Comparison of ENCODE assay signal across 9 mouse cellular contexts in the genomic region with DNA sequence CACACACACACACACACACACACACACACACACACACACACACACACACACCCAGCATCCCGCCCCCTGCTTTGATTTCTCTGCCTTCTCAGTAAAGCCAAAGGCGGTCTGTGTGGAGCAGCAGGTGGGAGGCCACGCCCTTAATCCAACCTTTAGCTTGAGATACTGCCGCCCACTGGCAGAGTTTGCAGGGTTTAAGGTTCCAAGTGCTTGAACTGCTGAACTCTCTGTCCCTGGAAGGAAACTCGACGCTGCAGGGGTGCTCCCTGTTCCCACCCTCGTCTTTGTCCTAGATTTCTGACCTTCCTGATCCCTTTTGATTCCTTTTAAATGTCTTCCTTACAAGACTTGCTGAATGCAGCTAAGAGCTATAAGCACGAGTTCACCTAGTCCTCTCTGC. TPM values are rescaled to one million over a fixed set of nuclear protein-coding genes. Genes with fewer than 3 reads are reported as not detected.
DNase-seq lines count a peak whose midpoint lies in the region; TF ChIP-seq lines count a peak whose summit lies in the region.
"Had no signal": no experiment of that assay in that cellular context is flagged by ENCODE, and none has a peak within 500 bp of the region (broad histone marks: within the 10 kb centered on the region; RNA-seq: fewer than 3 reads in every experiment).

No protein-coding gene starts in this region.

- no peak overlapping the region for H3K4me3 ChIP-seq in layer of hippocampus, adult 2 months
- H3K4me3 ChIP-seq: megakaryocyte, embryonic 14.5 days had no signal

- no peak; the same call in 1 of the 2 replicates for TF ChIP-seq CTCF in layer of hippocampus, adult 2 months (conservative IDR thresholded peaks at IDR 0.05)

- no peak for DNase-seq in layer of hippocampus, adult 2 months (ENCODE audit: low spot score in 2 of 2)
- no peak for DNase-seq in layer of hippocampus, postnatal 14 days (ENCODE audit: low spot score in 2 of 2)
- peak; percentile 66 for DNase-seq in embryo, embryonic 10 days (ENCODE audit: low spot score)
- DNase-seq in kidney, postnatal 14 days, result peak; percentile 71
- DNase-seq in thymus, postnatal 0 days (ENCODE audit: low spot score), result peak; percentile 62
- no peak for DNase-seq in urinary bladder, postnatal 4 days (ENCODE audit: low spot score in 2 of 2)
- DNase-seq in ovary, postnatal 10 days (ENCODE audit: low spot score), result no peak
- no peak for DNase-seq in cerebellum, adult 11 months

- H3K27ac ChIP-seq in layer of hippocampus, adult 2 months, result peak overlapping the region; percentile 57; the same call in 1 of the 2 replicates

RNA-seq across cellular contexts. Expression of a gene that starts 44.9 kb away (rescaled TPM):
- total RNA-seq in layer of hippocampus, adult 2 months (2021), result 10 to 100 TPM; 13.1 to 15.2 TPM
- total RNA-seq in layer of hippocampus, postnatal 14 days (2021), result 10 to 100 TPM; 12.8 to 17.0 TPM
- polyA plus RNA-seq in thymus, postnatal 0 days (2015; fragmentation: Nextera tagmentation; extraction: Ambion mirVana), result 70.5 and 73.5 TPM in 2 replicates

RNA-seq across cellular contexts. Expression of a gene that starts 45.6 kb away (rescaled TPM):
- 1 to 10 TPM; 5.2 to 7.4 TPM for total RNA-seq in layer of hippocampus, adult 2 months (2021)
- 1 to 10 TPM; 7.1 to 8.0 TPM for total RNA-seq in layer of hippocampus, postnatal 14 days (2021)
- 0.05 and 0.10 TPM in 2 replicates for polyA plus RNA-seq in thymus, postnatal 0 days (2015; fragmentation: Nextera tagmentation; extraction: Ambion mirVana)

Comparison
In these comparisons a context has a peak if more than half of its experiments do, and no peak if none do; other contexts are left out.
1. DNase-seq: peak in embryo, embryonic 10 days (single experiment), kidney, postnatal 14 days (single experiment) and thymus, postnatal 0 days (single experiment); none in layer of hippocampus, adult 2 months (0 of 2), layer of hippocampus, postnatal 14 days (0 of 2), urinary bladder, postnatal 4 days (0 of 2), ovary, postnatal 10 days (single experiment) and cerebellum, adult 11 months (single experiment).